Mouse (Mus musculus): Measurements from ENCODE around the gene Dnah8.

Gene Dnah8

GRCm38 (mm10) chr17:30892730-30893129 lies 268.6 kb downstream of the Dnah8 start:
- peak; percentile 62 to 74 for DNase-seq

- no peak for DNase-seq
Observed at GRCm38 (mm10) chr17:30897075-30897474, 272.9 kb downstream of the Dnah8 start.

- peak in 1 of 2 experiments; percentile 21 for DNase-seq
Observed at GRCm38 (mm10) chr17:30901627-30902026, 277.5 kb downstream of the Dnah8 start, which contains the start of gene Glp1r. Gene Glp1r, plus strand, starts transcription at chr17:30901817.

GRCm38 (mm10) chr17:30904096-30904495 lies 279.9 kb downstream of the Dnah8 start:
- DNase-seq = no peak

- no peak for DNase-seq
Observed at GRCm38 (mm10) chr17:30907577-30907976, 283.4 kb downstream of the Dnah8 start.

GRCm38 (mm10) chr17:30910866-30911731 lies 286.9 kb downstream of the Dnah8 start:
- no peak for DNase-seq

- DNase-seq = no peak
Observed at GRCm38 (mm10) chr17:30911732-30912088, 287.6 kb downstream of the Dnah8 start.

- DNase-seq = no peak
Observed at GRCm38 (mm10) chr17:30912536-30912935, 288.4 kb downstream of the Dnah8 start.

- no peak for DNase-seq
Observed at GRCm38 (mm10) chr17:30914264-30914663, 290.1 kb downstream of the Dnah8 start.

GRCm38 (mm10) chr17:30923566-30923965 lies 299.4 kb downstream of the Dnah8 start:
- DNase-seq = no peak
